In genomic region chr2:59545001-59545400, GRCm38 (mm10) we compare ENCODE assay signal across 24 mouse cellular contexts.
DNase-seq lines count a peak whose midpoint lies in the region; ATAC-seq and TF ChIP-seq lines count a peak whose summit lies in the region.
"Had no signal": no experiment of that assay in that cellular context is flagged by ENCODE, and none has a peak within 500 bp of the region (broad histone marks: within the 10 kb centered on the region; RNA-seq: fewer than 3 reads in every experiment).

No protein-coding gene starts in this region.

- intact Hi-C loops in left cerebral cortex, postnatal 10 days (cut with DNase I): no loop called here

- no peak for TF ChIP-seq CTCF in hindbrain, postnatal 0 days (IDR thresholded peaks at IDR 0.05; ENCODE audit: low read depth)
- no peak for TF ChIP-seq CTCF in intestine, postnatal 0 days (IDR thresholded peaks at IDR 0.05; ENCODE audit: low read depth)

- peak; percentile 57 for DNase-seq in embryo, embryonic 10 days (ENCODE audit: low spot score)
- DNase-seq in embryo, embryonic 9.5 days (ENCODE audit: extremely low spot score): no peak
- peak; percentile 27 for DNase-seq in hindbrain, postnatal 0 days (ENCODE audit: low spot score)
- DNase-seq in hindbrain, embryonic 10.5 days (ENCODE audit: low spot score): no peak
- peak; percentile 84 for DNase-seq in midbrain, embryonic 11.5 days (ENCODE audit: low spot score, missing footprints)
- DNase-seq in left cerebral cortex, postnatal 10 days (ENCODE audit: extremely low spot score in 1 of 2, low spot score in 2 of 2): no peak
- DNase-seq: adrenal gland, postnatal 14 days; cerebellum, adult 9-10 months; gastrocnemius, postnatal 10 days; heart, postnatal 4 days; layer of hippocampus, adult 9-11 months; right cerebral cortex, postnatal 14 days; thymus, adult 2 months; thymus, postnatal 4 days had no signal

- no peaks in the 10 kb centered on the region for H3K9me3 ChIP-seq in hindbrain, postnatal 0 days (ENCODE audit: low read length)
- no peaks in the 10 kb centered on the region for H3K9me3 ChIP-seq in hindbrain, embryonic 10.5 days
- no peaks in the 10 kb centered on the region for H3K9me3 ChIP-seq in midbrain, embryonic 11.5 days (ENCODE audit: control insufficient read depth, low read length)
- H3K9me3 ChIP-seq in midbrain, embryonic 13.5 days: no peaks in the 10 kb centered on the region
- no peaks in the 10 kb centered on the region for H3K9me3 ChIP-seq in intestine, postnatal 0 days (ENCODE audit: control insufficient read depth)
- H3K9me3 ChIP-seq: embryonic facial prominence, embryonic 15.5 days; forebrain, embryonic 15.5 days; heart, embryonic 15.5 days; hindbrain, embryonic 15.5 days; intestine, embryonic 15.5 days; neural tube, embryonic 15.5 days had no signal

- no peaks in the 10 kb centered on the region for H3K36me3 ChIP-seq in hindbrain, postnatal 0 days (ENCODE audit: insufficient read depth, low read length)
- no peaks in the 10 kb centered on the region for H3K36me3 ChIP-seq in hindbrain, embryonic 10.5 days
- H3K36me3 ChIP-seq in midbrain, embryonic 11.5 days (ENCODE audit: control insufficient read depth, insufficient read depth, low read length): no peaks in the 10 kb centered on the region
- H3K36me3 ChIP-seq in midbrain, embryonic 13.5 days: no peaks in the 10 kb centered on the region
- no peaks in the 10 kb centered on the region for H3K36me3 ChIP-seq in intestine, postnatal 0 days (ENCODE audit: control insufficient read depth, insufficient read depth)
- H3K36me3 ChIP-seq: embryonic facial prominence, embryonic 15.5 days; forebrain, embryonic 15.5 days; heart, embryonic 15.5 days; hindbrain, embryonic 15.5 days; intestine, embryonic 15.5 days; neural tube, embryonic 15.5 days had no signal

- H3K4me2 ChIP-seq in hindbrain, postnatal 0 days (ENCODE audit: low read depth, low read length): no peak overlapping the region
- no peak overlapping the region for H3K4me2 ChIP-seq in midbrain, embryonic 11.5 days
- H3K4me2 ChIP-seq in midbrain, embryonic 13.5 days (replicated peaks): no peak overlapping the region
- no peak overlapping the region for H3K4me2 ChIP-seq in intestine, postnatal 0 days (replicated peaks; ENCODE audit: low read depth)
- H3K4me2 ChIP-seq: embryonic facial prominence, embryonic 15.5 days; forebrain, embryonic 15.5 days; heart, embryonic 15.5 days; hindbrain, embryonic 15.5 days; intestine, embryonic 15.5 days; neural tube, embryonic 15.5 days had no signal

- H3K9ac ChIP-seq in hindbrain, postnatal 0 days (replicated peaks; ENCODE audit: low read length): no peak overlapping the region
- H3K9ac ChIP-seq in midbrain, embryonic 11.5 days (ENCODE audit: low read length): no peak overlapping the region
- no peak overlapping the region for H3K9ac ChIP-seq in midbrain, embryonic 13.5 days (replicated peaks)
- no peak overlapping the region for H3K9ac ChIP-seq in intestine, postnatal 0 days (ENCODE audit: low read depth, low read length)
- H3K9ac ChIP-seq: embryonic facial prominence, embryonic 15.5 days; forebrain, embryonic 15.5 days; heart, embryonic 15.5 days; hindbrain, embryonic 15.5 days; intestine, embryonic 15.5 days; neural tube, embryonic 15.5 days had no signal

- H3K27me3 ChIP-seq in hindbrain, postnatal 0 days (ENCODE audit: insufficient read depth, low read length): no peaks in the 10 kb centered on the region
- H3K27me3 ChIP-seq in hindbrain, embryonic 10.5 days (ENCODE audit: insufficient read depth, poor library complexity, severe bottlenecking): no peaks in the 10 kb centered on the region
- H3K27me3 ChIP-seq in midbrain, embryonic 11.5 days (ENCODE audit: control insufficient read depth, insufficient read depth, low read length): no peaks in the 10 kb centered on the region
- H3K27me3 ChIP-seq in midbrain, embryonic 13.5 days: 0 out of 2 replicates have a peak, but pooled peaks cover 5% of the 10 kb centered on the region
- H3K27me3 ChIP-seq in intestine, postnatal 0 days (replicated peaks; ENCODE audit: control insufficient read depth, insufficient read depth, low read length): no peaks in the 10 kb centered on the region
- H3K27me3 ChIP-seq: embryonic facial prominence, embryonic 15.5 days; forebrain, embryonic 15.5 days; heart, embryonic 15.5 days; hindbrain, embryonic 15.5 days; intestine, embryonic 15.5 days; neural tube, embryonic 15.5 days had no signal

- no peak overlapping the region for H3K4me3 ChIP-seq in hindbrain, postnatal 0 days (ENCODE audit: low read length)
- no peak overlapping the region for H3K4me3 ChIP-seq in hindbrain, embryonic 10.5 days
- no peak overlapping the region for H3K4me3 ChIP-seq in midbrain, embryonic 11.5 days (ENCODE audit: low read depth, low read length)
- H3K4me3 ChIP-seq in midbrain, embryonic 13.5 days (replicated peaks): no peak overlapping the region
- H3K4me3 ChIP-seq in intestine, postnatal 0 days (ENCODE audit: low read depth, low read length): no peak overlapping the region
- H3K4me3 ChIP-seq: embryonic facial prominence, embryonic 15.5 days; forebrain, embryonic 15.5 days; heart, embryonic 15.5 days; hindbrain, embryonic 15.5 days; intestine, embryonic 15.5 days; left cerebral cortex, adult 2 months; neural tube, embryonic 15.5 days had no signal

- ATAC-seq in hindbrain, postnatal 0 days: no peak
- ATAC-seq in midbrain, embryonic 11.5 days (ENCODE audit: low FRiP score): no peak
- ATAC-seq in midbrain, embryonic 13.5 days: no peak
- no peak for ATAC-seq in intestine, postnatal 0 days
- ATAC-seq: forebrain, embryonic 15.5 days; intestine, embryonic 15.5 days had no signal

- H3K4me1 ChIP-seq in hindbrain, postnatal 0 days (ENCODE audit: insufficient read depth, low read length): no peaks in the 10 kb centered on the region
- peaks cover 30% of the 10 kb centered on the region for H3K4me1 ChIP-seq in hindbrain, embryonic 10.5 days (replicated peaks)
- peaks cover 10% of the 10 kb centered on the region; the same call in 1 of the 2 replicates for H3K4me1 ChIP-seq in midbrain, embryonic 11.5 days (ENCODE audit: control insufficient read depth, insufficient read depth, low read length)
- peaks cover 10% of the 10 kb centered on the region for H3K4me1 ChIP-seq in midbrain, embryonic 13.5 days (replicated peaks)
- no peaks in the 10 kb centered on the region for H3K4me1 ChIP-seq in intestine, postnatal 0 days (replicated peaks; ENCODE audit: control insufficient read depth, insufficient read depth, low read length)
- H3K4me1 ChIP-seq: embryonic facial prominence, embryonic 15.5 days; intestine, embryonic 15.5 days had no signal

- 44% methylated on average over 7 of the region's 7 CpGs for WGBS in hindbrain, postnatal 0 days
- WGBS in hindbrain, embryonic 10.5 days: 40% methylated on average over 7 of the region's 7 CpGs
- 16% methylated on average over 7 of the region's 7 CpGs for WGBS in midbrain, embryonic 11.5 days
- 15% methylated on average over 7 of the region's 7 CpGs for WGBS in midbrain, embryonic 13.5 days
- 65% methylated on average over 7 of the region's 7 CpGs for WGBS in intestine, postnatal 0 days

- no peak overlapping the region for H3K27ac ChIP-seq in hindbrain, postnatal 0 days
- H3K27ac ChIP-seq in hindbrain, embryonic 10.5 days: no peak overlapping the region
- no peak overlapping the region for H3K27ac ChIP-seq in midbrain, embryonic 11.5 days (ENCODE audit: low read depth, low read length)
- H3K27ac ChIP-seq in midbrain, embryonic 13.5 days: no peak overlapping the region
- H3K27ac ChIP-seq in intestine, postnatal 0 days (ENCODE audit: low read depth, low read length): no peak overlapping the region
- H3K27ac ChIP-seq: embryonic facial prominence, embryonic 15.5 days; forebrain, embryonic 15.5 days; heart, embryonic 15.5 days; hindbrain, embryonic 15.5 days; intestine, embryonic 15.5 days; left cerebral cortex, adult 2 months; neural tube, embryonic 15.5 days; stomach, postnatal 0 days had no signal

Comparison
In these comparisons a context has a peak if more than half of its experiments do, and no peak if none do; other contexts are left out.
1. DNase-seq: peak in embryo, embryonic 10 days (single experiment), hindbrain, postnatal 0 days (single experiment) and midbrain, embryonic 11.5 days (single experiment); none in embryo, embryonic 9.5 days (single experiment), hindbrain, embryonic 10.5 days (single experiment) and left cerebral cortex, postnatal 10 days (0 of 2).